Mouse (Mus musculus) CH12F3 (cell line): ENCODE measurements around the gene Gabrd.

Source experiments
- in situ Hi-C: fragments of 300-500 bp; cut with MboI; formaldehyde crosslinking; loops from 2 replicates; pipeline ENCODE4 v1.14.3; 2020; ENCODE audit warnings: low sequenced_read_pairs

The Gabrd gene

DNA sequence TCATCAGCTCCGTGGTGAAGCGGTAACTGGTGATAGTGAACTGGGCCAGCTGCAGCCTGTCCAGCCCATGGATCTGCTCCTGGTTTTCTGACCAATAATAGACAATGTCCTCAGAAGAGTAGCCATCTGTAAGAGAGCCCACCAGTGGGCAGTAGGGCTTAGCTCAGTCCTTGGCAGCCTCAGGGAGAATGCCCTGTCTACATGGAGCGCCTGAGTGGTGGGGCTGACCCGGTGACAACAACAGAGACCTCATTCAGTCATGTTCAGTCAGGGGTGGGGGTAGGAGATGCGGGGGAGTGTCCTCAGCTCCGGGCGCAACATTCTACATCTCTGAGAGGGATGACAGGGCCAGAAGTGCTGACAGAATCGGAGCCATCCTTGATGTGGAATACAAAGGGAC is 10.7 kb downstream of the Gabrd start:
- in situ Hi-C loops: no loop called here

DNA sequence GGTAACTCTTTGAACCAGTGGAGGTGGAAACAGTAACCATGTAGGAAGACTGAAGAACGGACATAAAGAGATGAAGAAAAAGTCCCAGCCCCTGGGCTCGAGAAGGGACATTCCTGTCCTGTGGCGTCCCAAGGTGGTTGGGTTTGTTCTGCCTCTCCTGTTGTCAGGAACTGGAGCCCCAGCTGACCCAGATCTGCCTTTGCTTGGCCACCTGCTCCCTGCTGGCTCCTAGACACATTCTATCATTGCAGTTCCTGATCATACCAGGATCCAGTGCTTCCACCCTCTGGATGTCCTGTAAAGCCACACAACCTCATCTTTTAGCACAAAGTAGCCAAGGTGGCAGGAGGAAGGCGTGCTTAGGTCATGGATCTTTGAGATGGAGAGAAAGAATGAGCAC is 14.6 kb downstream of the Gabrd start:
- in situ Hi-C loops: no loop called here

DNA sequence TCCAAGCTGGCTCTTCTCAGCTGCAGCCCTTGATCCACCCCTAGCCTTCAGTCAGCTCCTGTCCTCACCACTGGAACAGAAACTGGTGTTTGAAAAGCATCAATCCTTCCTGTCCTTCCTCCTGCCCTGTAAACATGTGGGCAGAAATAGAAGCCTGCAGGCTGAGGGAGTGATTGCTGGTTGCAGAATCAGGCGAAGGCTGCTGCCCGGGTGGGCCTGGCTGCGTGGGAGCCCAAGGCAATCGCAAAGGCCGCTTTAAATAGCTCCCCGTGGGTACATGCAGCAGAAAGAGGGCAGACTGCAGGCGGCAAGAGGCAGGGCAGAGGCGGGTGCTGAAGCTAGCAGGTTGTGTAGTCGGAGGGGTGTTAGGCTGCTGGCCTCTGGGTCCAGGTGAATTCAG is 15.2 kb downstream of the Gabrd start:
- in situ Hi-C loops: no loop called here

DNA sequence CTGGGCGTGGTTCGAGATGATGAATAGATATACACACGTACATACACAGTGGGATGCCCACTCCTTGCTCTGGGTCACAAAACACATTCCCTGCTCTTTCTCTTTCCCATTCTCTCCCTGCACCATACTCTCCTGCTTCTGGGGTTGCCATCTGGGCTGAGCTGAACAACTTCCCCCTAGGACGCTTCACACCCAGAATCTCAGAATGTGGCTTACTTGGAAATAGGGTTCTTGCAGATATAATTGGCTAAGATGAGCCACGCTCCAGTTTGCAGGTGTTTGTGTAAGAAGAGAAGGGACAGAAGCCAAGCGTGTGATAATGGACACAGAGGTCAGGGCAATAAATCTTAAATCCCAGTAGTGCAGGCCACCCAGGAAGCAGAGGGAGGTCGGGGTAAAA is 15.9 kb downstream of the Gabrd start:
- in situ Hi-C loops: no loop called here

DNA sequence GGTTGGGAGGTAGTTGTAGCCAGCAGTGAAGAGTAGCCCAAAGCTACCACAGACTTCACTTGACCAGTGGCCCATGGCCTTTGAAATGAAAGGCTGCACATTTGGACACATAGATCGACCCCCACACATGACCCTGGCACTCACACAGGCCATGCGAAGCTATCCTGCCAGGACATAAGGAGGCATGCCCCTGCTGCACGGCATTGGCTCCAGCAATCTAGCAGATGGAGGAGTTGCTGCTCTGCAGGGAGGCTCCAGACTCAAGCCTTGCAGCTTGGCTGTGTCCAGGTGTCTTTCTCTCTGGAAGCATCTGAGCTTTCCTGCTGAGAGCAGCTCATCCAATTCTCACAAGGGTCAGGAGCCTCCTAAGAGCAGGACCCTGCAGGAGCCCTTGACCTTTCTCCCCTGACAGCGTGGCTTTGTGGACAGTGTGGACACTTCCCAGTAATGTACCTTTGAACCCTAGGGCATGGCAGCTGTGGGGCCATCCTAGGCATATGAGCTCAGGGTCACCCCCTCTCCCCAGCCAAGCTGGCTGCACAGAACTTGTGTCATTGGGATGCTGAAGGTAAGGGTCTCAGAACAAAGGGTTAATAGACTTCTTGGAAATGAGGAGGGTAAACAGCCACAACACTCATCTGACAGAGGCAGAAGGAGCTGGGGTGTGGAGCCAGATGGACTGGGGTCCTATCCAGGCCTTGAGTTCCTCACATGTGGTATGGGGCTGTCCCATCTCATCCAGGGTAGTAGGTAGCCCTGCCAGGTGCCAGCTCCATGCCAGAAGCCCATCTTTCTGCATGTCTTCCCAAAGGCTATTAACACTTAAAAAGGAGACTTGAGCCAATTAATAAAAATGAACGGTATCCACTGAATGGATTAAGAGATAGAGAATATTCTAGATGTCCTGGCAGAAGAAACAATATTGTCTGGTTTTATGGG is 25.8 kb downstream of the Gabrd start:
- in situ Hi-C loops: no loop called here

DNA sequence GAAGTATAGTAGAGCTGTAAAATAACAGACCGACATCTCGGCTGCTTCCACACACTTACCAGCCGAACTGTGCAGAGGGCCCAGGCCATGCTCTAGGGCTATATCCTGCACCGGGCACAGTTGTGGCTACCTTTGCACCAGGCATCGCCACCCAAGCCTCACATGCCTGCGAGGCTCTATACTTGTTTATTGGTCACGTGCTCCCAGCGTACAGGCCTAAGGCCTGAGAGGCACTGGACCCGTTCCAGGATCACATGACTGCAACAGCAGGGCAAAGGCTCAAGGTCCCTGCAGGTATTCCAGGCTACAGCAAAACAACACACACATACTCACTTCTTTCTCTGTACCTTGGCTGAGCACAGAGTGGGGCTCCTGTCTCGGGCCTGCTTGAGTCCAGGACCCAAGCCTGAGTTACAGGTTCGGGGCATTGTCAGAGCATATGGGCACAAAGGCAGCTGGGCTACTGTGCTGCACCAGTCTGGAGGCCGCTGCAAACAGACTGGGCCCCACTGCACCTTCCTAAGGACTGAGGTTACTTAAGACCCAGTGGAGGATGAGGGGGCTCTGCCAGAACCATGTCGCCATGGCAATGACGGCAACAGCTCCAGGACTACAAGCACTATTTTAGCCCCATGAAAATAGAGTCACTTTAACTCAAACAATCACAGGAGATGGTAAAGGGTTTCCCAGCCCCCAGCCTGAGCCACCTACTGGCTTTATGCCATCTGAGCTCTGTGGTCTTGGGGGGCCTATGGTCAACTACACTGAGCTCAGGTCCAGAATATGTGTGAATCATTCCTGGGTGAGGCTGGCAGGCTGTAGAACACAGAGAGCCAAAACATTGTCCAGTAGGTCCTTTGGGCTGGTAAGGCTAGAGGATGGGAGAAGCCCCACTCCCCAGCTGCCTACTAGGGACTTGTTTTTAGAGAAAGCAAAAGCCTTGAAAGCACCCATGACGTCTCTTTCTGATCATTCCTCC is 26.9 kb downstream of the Gabrd start:
- in situ Hi-C loops: no loop called here

DNA sequence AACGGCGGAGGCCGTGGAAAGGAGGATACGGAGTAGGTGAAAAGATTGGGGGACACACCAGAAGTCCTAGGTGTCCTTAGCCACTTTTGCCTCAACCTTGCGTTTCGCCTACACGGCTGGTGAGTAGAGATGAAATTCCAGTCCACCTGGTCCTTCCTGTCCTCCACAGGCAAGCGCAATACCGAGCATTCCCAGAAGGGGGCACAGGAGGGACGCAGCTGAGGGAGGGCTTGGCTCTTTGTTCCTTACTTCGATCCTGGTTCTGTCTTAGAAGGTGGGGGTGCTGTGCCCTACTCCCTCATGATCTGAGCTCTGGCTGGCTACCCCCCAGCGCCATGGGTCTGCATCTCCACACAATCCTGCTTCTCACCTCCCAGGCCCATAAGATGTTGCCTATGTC is 29.2 kb downstream of the Gabrd start:
- in situ Hi-C loops: no loop called here

DNA sequence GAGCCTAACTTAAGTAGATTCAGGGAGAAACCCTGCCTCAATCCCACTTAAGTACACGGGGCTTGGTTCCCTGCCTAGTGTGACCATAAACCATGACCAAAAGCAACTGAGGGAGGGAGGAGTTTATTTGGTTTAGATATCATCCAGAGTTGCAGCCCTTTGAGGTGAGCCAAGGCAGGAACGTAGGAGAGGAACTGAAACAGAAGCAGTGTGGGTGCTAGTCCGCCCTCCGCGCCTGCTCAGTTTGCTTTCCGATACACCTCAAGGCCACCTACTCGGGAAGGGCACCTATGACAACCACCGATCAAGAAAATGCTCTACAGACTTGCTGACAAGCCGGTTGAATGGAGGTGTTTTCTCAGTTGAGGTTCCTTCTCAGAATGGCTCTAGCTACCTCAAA is 30.2 kb downstream of the Gabrd start:
- in situ Hi-C loops: no loop called here

DNA sequence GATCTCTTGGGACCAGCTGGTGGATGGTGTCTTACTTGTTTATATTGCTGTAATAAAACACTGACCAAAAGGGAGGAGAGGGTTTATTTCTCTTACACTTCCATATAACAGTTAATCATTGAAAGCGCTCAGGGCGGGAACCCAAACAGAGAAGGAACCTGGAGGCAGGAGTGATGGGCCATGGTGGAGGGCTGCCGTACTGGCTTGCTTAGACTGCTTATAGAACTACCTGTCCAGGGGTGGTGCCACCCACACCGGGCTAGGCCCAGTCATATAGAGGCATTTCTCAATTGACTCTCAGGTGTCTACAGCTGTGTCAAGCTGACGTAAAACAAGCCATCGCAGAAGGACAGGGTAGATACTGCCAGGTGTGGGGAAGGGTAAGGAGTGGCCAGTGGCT is 31.1 kb downstream of the Gabrd start:
- in situ Hi-C loops: no loop called here

DNA sequence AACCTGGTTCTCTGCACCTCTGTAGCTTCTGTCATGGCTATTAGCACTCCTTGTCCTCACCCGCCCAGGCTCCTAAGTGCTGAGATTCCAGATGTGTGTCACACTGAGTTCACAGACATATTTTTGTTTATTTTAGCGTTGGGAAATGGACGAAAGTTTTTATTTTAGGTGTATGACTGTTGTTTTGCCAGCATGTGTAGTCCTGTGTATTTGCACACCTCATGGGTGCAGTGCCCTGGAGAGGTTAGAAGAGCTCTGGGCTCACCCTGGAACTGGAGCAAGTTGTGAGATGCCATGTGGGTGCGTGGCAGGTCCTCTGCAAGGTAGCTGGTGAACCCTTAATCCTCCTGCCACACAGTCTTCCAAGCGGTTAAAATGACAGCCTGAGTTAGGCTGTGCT is 35.5 kb downstream of the Gabrd start:
- in situ Hi-C loops: no loop called here

DNA sequence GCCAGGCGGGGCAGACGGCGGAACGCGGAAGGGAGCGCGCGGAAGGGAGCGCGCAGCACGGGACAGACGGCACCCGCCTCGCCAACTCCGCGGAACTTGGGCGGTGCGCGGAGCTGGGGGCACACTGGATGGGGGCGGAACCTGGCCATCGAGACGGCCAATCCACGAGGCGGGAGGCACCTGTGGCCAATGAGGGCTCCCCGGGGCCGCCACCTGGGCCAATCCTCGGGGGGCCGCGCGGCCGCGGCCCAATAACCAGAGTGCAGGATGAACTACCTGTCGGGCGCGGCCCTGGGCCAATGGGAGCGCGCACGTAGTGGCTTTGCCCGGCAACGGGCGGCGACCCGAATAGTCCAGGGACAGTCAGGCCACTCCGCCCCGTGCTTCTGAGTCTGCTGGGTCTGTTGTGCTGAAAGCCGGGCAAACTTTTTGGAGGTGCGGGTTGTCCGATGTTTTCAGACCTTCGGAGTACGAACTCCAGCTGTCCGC is 36.6 kb downstream of the Gabrd start, which contains the start of gene Prkcz:
Prkcz (minus strand) TSS at position 59 of the 489 bp plus-strand sequence.
- in situ Hi-C loops: no loop called here

DNA sequence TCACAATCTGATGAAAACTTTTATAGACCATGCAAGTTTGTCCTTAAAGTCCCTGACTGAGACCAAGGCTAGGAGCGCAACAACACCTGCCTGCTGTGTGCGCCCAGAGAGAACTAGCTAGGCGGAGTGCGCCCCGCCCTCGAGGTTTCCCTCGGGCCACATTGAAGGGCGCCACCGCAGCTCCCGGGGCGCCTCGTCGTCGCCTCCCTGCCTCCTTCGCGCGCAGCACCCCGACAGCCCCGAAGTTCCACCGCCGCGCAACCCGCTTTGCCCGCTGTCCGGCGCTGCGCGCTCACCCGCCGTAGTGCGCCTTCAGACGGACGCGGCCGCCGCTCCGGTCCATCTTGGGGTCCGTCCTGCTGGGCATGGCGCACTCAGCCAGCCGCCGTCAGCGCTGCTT is 37.1 kb downstream of the Gabrd start:
- in situ Hi-C loops: no loop called here

DNA sequence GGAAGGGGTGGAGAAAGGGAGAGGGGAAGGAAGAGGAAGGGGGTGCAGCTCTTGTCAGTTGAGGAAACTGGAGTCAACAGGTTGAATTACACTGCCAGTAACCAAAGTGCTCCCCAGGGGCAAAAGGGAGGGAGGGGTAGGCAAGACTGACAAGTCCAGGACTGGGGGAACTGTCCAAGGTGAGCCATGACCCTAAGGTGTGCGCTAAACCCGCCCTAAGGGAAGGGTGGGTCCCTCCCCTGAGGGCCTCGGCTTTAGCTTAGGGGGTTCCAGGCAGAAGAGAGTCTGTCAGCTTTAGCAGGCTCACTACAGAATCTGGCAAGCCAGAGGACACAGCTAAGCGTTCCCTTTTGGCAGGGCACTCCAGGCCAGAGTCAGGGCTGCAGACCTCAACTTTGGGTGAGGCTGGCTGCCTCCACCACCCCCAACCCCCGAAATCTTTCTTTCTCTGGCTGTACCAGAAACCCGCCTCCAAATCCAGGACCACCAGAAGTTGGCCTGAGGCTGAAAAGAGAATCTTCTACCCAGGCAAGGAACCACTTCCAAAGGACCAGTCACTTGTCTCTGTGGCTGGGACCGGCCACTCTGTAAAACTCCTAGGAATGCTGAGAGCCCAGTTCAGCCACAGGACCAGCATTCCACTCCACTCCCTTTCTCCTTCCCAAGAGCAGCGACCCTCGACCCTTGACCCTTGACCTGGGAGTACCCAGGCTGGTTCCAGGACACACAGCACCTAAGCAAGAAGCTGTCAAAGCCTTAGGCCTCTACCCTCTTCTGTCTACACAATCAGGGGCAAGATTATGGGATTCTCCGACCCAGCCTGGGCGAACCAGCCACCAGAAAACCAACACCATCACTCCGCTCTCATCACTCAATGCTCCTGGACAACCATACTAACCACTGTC is 38.1 kb downstream of the Gabrd start:
- in situ Hi-C loops: no loop called here

DNA sequence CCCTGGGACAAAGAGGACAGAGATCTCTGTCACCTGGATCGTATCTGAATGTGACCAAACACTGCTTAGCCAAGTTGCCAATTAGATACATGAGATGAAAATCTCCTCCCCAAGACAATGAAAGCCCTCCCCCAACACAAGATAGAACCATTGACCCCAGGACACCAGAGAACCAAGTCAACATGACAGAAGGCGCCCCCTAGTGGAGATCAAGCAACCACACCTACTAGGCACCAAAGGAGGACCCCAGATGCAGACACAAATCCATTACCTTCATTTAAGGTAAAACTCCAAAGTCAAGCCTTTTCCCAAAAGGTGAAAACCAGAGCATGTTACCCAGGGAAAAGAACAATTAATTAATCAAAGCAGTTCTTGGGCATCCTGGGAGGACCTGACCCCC is 40.3 kb downstream of the Gabrd start:
- in situ Hi-C loops: no loop called here

DNA sequence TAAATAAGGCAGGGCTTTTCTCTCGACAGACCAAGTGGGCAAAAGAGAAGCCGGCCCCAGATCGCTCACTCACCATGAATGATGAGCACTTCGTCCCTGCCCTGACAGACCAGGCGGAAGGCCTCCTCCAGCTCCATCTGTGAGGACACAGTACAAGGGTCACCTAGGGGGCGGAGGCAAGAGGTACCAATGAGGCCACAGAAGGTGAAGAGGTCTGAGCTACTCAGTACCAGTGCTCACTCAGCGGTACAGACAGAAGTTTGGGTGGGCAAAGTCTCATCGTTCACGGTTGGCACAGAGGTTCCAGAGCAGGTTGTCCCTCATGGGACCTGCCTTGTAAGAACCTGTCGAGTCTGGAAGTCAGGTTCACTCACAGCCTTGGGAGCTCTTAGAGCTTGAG is 41.6 kb downstream of the Gabrd start:
- in situ Hi-C loops: no loop called here

DNA sequence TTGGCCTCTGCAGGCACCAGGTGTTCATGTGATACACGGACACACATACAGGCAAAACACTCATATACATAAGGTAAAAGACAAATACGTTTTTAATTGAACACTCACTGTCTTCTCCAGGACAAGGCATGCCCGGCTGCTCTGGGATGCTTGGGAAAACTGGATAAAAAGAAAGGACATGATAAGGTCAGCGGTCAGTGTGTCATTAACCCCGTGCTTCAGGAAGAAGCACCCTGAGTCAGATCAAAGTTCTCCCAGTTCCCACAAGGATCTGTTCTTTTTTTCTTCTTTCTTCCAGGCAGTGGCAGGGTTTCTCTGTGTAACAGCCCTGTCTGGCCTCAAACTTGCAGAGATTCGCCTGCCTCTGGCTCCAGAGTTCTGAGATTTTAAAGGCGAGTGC is 43.4 kb downstream of the Gabrd start:
- in situ Hi-C loops: no loop called here

DNA sequence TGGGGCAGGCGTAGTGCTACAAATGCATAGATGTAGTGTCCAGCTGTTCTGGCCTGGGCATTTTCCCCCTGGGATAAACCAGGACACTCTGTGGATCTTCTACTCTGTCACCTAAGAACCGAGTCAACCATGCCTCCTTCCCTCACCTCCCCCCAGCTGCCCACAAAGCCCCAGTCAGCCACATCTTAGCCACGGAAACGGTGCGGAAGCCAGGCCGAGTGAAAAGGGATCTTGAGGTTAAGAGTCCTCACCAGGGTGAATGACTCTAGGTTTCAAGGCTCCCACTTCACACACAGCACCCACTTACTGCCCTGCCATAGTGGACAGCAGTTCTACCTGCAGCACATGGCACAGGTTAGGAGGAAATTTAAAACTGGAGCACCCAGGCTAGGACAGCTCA is 43.9 kb downstream of the Gabrd start:
- in situ Hi-C loops: no loop called here

DNA sequence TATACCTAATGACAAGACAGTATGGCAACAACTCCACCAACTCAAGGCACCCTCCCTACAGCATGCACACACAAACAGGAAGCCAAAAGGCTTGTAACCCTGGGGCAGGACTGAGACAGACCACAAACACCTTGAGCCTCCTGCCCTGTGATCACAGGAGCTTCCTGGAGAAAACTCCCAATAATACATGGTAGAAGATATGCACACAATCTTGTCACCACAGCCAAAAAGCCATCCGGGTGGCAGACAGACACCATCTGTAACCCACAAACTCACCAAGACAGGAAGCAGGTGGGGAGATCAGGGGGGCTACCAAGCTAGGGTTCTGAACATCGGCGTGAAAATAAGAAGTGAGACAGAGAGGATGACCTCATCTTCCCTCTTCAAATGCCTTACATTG is 45.3 kb downstream of the Gabrd start:
- in situ Hi-C loops: no loop called here

DNA sequence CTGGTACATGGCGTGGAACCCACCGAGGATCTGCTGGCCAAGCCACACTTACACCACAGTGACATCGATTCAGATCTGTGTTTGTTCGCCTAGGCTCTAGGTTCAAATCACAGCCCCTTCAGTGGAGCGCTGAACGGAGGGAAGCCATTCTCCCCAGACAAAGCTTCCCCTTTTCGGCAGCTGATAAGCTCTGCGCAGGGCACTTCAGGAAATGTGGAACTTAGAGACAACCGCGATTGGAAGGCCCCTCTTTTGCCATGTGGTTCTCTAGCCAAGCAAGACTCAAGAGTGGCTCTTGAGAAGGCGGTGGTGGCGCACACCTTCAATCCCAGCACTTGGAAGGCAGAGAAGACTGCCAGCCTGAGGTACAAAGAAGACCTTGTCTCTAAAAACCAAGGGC is 51.6 kb downstream of the Gabrd start:
- in situ Hi-C loops: no loop called here

DNA sequence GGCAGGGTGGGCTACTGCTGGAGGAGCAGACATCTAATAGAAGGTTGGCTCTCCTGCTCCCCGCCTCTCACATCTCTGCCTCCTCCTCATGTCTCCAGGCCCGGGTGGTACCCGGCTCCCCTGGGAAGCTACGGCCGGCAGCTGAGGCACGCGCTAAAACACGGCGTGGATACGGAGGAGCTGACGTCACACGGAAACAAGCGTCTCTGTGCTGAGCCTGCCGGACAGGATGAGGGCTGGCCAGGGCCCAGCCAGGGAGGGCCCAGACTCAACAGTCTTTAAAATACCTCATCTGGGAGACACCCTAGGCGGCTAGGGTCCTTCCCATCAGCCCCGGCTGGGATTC is 52.3 kb downstream of the Gabrd start:
- in situ Hi-C loops: no loop called here
